Mouse (Mus musculus): ENCODE measurements around the gene Agpat3. TPM values are rescaled to one million over a fixed set of nuclear protein-coding genes. Genes with fewer than 3 reads are reported as not detected.

Gene Agpat3
- polyA plus RNA-seq, 1 experiment from 2014 or later, result 41.9 TPM

- Histone ChIP-seq H3K4me2 (replicated peaks; ENCODE audit: low read depth, low read length) (no peak overlapping the region), H3K4me3 (ENCODE audit: low read depth, low read length) (no peak overlapping the region), H3K27me3 (ENCODE audit: control insufficient read depth, insufficient read depth, low read length) (no peaks in the 10 kb centered on the region), H3K36me3 (ENCODE audit: control insufficient read depth, insufficient read depth, low read length) (no peaks in the 10 kb centered on the region), H3K9ac (replicated peaks; ENCODE audit: low read depth, low read length) (no peak overlapping the region), H3K27ac (ENCODE audit: low read length) (no peak overlapping the region), H3K4me1 (ENCODE audit: control insufficient read depth, insufficient read depth, low read length) (0 out of 2 replicates have a peak, but pooled peaks cover 3% of the 10 kb centered on the region), H3K9me3 (ENCODE audit: control insufficient read depth, low read depth, low read length) (no peaks in the 10 kb centered on the region)
- 48% methylated on average over 1 of the region's 1 CpGs for WGBS
- no peak for ATAC-seq (ENCODE audit: insufficient number of reproducible peaks, insufficient read depth, low FRiP score, low read depth)
These were observed 37.1 kb downstream of the Agpat3 start for GRCm38 (mm10) chr10:78315145-78315544.

- no peaks in the 10 kb centered on the region for H3K9me3 ChIP-seq (ENCODE audit: control insufficient read depth, low read depth, low read length)
- H3K4me3 ChIP-seq (ENCODE audit: low read depth, low read length), result no peak overlapping the region
- 75% methylated on average over 13 of the region's 13 CpGs for WGBS
- no peak overlapping the region for H3K9ac ChIP-seq (replicated peaks; ENCODE audit: low read depth, low read length)
- ATAC-seq (ENCODE audit: insufficient number of reproducible peaks, insufficient read depth, low FRiP score, low read depth), result 0 out of 2 replicates have a peak, but pooled peaks have one; percentile 50
- H3K4me2 ChIP-seq (replicated peaks; ENCODE audit: low read depth, low read length), result no peak overlapping the region
- no peak overlapping the region for H3K27ac ChIP-seq (ENCODE audit: low read length)
- no peaks in the 10 kb centered on the region for H3K27me3 ChIP-seq (ENCODE audit: control insufficient read depth, insufficient read depth, low read length)
- H3K36me3 ChIP-seq (ENCODE audit: control insufficient read depth, insufficient read depth, low read length), result no peaks in the 10 kb centered on the region
- H3K4me1 ChIP-seq (ENCODE audit: control insufficient read depth, insufficient read depth, low read length), result 0 out of 2 replicates have a peak, but pooled peaks cover 3% of the 10 kb centered on the region
These were observed 40.2 kb downstream of the Agpat3 start for GRCm38 (mm10) chr10:78311886-78312635.

DNA sequence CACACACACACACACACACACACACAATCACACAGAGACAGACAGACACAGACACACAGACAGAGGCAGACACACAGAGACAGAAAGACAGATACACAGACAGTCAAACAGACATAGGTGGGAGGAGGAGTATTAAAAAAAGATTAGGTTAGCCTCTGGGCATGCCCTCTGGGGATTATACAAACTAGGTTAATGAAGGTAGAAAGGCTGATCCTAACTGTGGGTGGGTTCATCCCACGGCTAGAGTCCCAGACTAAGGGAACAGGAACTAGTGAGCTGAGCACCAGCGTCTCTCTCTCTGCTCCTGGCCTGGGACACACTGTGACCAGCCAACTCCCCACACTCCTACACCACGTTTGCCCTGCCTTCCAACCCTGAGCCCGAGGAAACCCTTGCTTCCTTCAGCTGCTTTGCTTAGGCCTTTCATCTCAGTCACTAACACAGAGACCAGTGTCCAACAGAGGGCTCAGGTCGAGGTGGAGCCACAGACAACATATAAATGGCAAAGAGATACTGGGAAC lies 41.5 kb downstream of the Agpat3 start:
- H3K9me3 ChIP-seq (ENCODE audit: control insufficient read depth, low read depth, low read length), result no peaks in the 10 kb centered on the region
- H3K4me1 ChIP-seq (ENCODE audit: control insufficient read depth, insufficient read depth, low read length), result 0 out of 2 replicates have a peak, but pooled peaks cover 3% of the 10 kb centered on the region
- no peak overlapping the region for H3K27ac ChIP-seq (ENCODE audit: low read length)
- ATAC-seq (ENCODE audit: insufficient number of reproducible peaks, insufficient read depth, low FRiP score, low read depth), result no peak
- H3K9ac ChIP-seq (replicated peaks; ENCODE audit: low read depth, low read length), result no peak overlapping the region
- no peaks in the 10 kb centered on the region for H3K27me3 ChIP-seq (ENCODE audit: control insufficient read depth, insufficient read depth, low read length)
- H3K4me3 ChIP-seq (ENCODE audit: low read depth, low read length), result no peak overlapping the region
- 48% methylated on average over 5 of the region's 5 CpGs for WGBS
- no peak overlapping the region for H3K4me2 ChIP-seq (replicated peaks; ENCODE audit: low read depth, low read length)
- H3K36me3 ChIP-seq (ENCODE audit: control insufficient read depth, insufficient read depth, low read length), result no peaks in the 10 kb centered on the region

DNA sequence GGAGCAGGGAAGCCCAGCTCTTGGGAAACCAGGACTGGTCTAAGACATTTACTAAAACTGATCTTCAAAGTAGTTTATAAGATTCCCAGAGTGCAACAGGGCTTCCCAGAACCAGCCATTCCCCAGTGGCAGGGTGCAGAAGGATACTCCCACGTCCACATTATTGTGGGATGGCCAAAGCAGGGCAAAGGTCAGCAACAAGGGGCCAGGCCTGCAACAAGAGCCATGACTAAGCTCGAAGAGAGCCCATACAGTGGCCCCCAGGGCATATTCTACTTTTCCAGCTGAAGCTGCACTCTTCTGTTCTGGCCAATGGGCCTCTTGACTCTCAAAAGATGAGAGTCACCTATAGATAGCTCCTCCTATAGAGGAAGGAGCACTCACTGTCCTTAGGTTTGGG lies 43.7 kb downstream of the Agpat3 start:
- Histone ChIP-seq H3K27ac (ENCODE audit: low read length) (no peak overlapping the region), H3K36me3 (ENCODE audit: control insufficient read depth, insufficient read depth, low read length) (no peaks in the 10 kb centered on the region), H3K9me3 (ENCODE audit: control insufficient read depth, low read depth, low read length) (no peaks in the 10 kb centered on the region), H3K9ac (replicated peaks; ENCODE audit: low read depth, low read length) (no peak overlapping the region), H3K27me3 (ENCODE audit: control insufficient read depth, insufficient read depth, low read length) (no peaks in the 10 kb centered on the region), H3K4me2 (replicated peaks; ENCODE audit: low read depth, low read length) (no peak overlapping the region), H3K4me3 (ENCODE audit: low read depth, low read length) (no peak overlapping the region), H3K4me1 (ENCODE audit: control insufficient read depth, insufficient read depth, low read length) (0 out of 2 replicates have a peak, but pooled peaks cover 3% of the 10 kb centered on the region)
- WGBS, result 53% methylated on average over 2 of the region's 2 CpGs
- ATAC-seq (ENCODE audit: insufficient number of reproducible peaks, insufficient read depth, low FRiP score, low read depth), result no peak

DNA sequence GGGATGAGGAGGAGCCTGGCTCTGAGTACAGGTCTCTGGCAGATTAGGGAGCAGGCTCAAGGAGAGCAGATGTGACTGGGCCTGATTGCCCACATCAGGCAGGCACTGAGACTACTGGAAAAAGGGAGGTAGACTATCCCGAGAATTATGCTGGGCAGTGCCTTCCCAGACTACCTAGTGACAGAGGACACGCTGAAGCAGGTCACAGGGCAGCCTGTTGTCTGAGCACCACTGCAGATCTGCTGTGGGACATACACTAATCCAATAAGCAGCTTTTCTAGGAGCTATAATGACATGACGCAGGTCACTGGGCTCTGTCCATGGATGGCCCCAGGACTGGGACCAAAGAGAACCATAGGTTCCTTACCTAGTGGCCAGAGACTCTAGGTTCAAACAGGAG lies 44.9 kb downstream of the Agpat3 start:
- Histone ChIP-seq H3K27ac (ENCODE audit: low read length) (no peak overlapping the region), H3K36me3 (ENCODE audit: control insufficient read depth, insufficient read depth, low read length) (no peaks in the 10 kb centered on the region), H3K4me1 (ENCODE audit: control insufficient read depth, insufficient read depth, low read length) (0 out of 2 replicates have a peak, but pooled peaks cover 3% of the 10 kb centered on the region), H3K4me2 (replicated peaks; ENCODE audit: low read depth, low read length) (no peak overlapping the region), H3K9ac (replicated peaks; ENCODE audit: low read depth, low read length) (no peak overlapping the region), H3K9me3 (ENCODE audit: control insufficient read depth, low read depth, low read length) (no peaks in the 10 kb centered on the region), H3K4me3 (ENCODE audit: low read depth, low read length) (no peak overlapping the region), H3K27me3 (ENCODE audit: control insufficient read depth, insufficient read depth, low read length) (no peaks in the 10 kb centered on the region)
- 93% methylated on average over 3 of the region's 3 CpGs for WGBS
- ATAC-seq (ENCODE audit: insufficient number of reproducible peaks, insufficient read depth, low FRiP score, low read depth), result no peak

- no peak for ATAC-seq (ENCODE audit: insufficient number of reproducible peaks, insufficient read depth, low FRiP score, low read depth)
- H3K4me3 ChIP-seq (ENCODE audit: low read depth, low read length), result no peak overlapping the region
- no peaks in the 10 kb centered on the region for H3K27me3 ChIP-seq (ENCODE audit: control insufficient read depth, insufficient read depth, low read length)
- H3K4me2 ChIP-seq (replicated peaks; ENCODE audit: low read depth, low read length), result no peak overlapping the region
- no peaks in the 10 kb centered on the region for H3K9me3 ChIP-seq (ENCODE audit: control insufficient read depth, low read depth, low read length)
- no peaks in the 10 kb centered on the region for H3K4me1 ChIP-seq (ENCODE audit: control insufficient read depth, insufficient read depth, low read length)
- H3K27ac ChIP-seq (ENCODE audit: low read length), result no peak overlapping the region
- WGBS, result 65% methylated on average over 4 of the region's 4 CpGs
- no peaks in the 10 kb centered on the region for H3K36me3 ChIP-seq (ENCODE audit: control insufficient read depth, insufficient read depth, low read length)
- no peak overlapping the region for H3K9ac ChIP-seq (replicated peaks; ENCODE audit: low read depth, low read length)
These were observed 46.3 kb downstream of the Agpat3 start for GRCm38 (mm10) chr10:78306027-78306426.

- Histone ChIP-seq H3K36me3 (ENCODE audit: control insufficient read depth, insufficient read depth, low read length) (no peaks in the 10 kb centered on the region), H3K9ac (replicated peaks; ENCODE audit: low read depth, low read length) (no peak overlapping the region), H3K27ac (ENCODE audit: low read length) (no peak overlapping the region), H3K27me3 (ENCODE audit: control insufficient read depth, insufficient read depth, low read length) (no peaks in the 10 kb centered on the region), H3K4me2 (replicated peaks; ENCODE audit: low read depth, low read length) (no peak overlapping the region), H3K4me1 (ENCODE audit: control insufficient read depth, insufficient read depth, low read length) (no peaks in the 10 kb centered on the region), H3K4me3 (ENCODE audit: low read depth, low read length) (no peak overlapping the region), H3K9me3 (ENCODE audit: control insufficient read depth, low read depth, low read length) (no peaks in the 10 kb centered on the region)
- WGBS, result 67% methylated on average over 3 of the region's 3 CpGs
- ATAC-seq (ENCODE audit: insufficient number of reproducible peaks, insufficient read depth, low FRiP score, low read depth), result no peak
These were observed 47.3 kb downstream of the Agpat3 start for GRCm38 (mm10) chr10:78304996-78305395.

DNA sequence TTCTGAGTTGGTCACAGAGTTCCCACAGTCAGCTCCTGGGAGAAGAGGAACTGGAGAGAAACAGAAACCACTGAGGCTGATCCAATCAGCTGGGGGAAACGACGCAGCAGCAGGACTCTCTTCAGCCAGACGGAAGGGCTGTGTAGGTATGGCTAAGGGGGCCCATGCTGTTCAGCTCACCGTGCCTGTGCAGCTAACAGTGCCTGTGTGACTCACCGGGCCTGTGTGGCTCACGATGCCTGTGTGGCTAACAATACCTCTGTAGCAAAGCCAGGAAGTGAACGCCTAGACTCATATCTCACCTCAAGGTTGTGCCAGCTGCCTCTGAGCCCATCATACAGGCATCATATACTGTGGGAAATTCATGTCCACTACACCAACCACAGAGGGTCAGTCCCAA lies 48.6 kb downstream of the Agpat3 start:
- no peak for ATAC-seq (ENCODE audit: insufficient number of reproducible peaks, insufficient read depth, low FRiP score, low read depth)
- no peaks in the 10 kb centered on the region for H3K9me3 ChIP-seq (ENCODE audit: control insufficient read depth, low read depth, low read length)
- H3K9ac ChIP-seq (replicated peaks; ENCODE audit: low read depth, low read length), result no peak overlapping the region
- no peaks in the 10 kb centered on the region for H3K27me3 ChIP-seq (ENCODE audit: control insufficient read depth, insufficient read depth, low read length)
- no peaks in the 10 kb centered on the region for H3K4me1 ChIP-seq (ENCODE audit: control insufficient read depth, insufficient read depth, low read length)
- H3K27ac ChIP-seq (ENCODE audit: low read length), result no peak overlapping the region
- no peak overlapping the region for H3K4me2 ChIP-seq (replicated peaks; ENCODE audit: low read depth, low read length)
- WGBS, result 83% methylated on average over 7 of the region's 7 CpGs
- H3K4me3 ChIP-seq (ENCODE audit: low read depth, low read length), result no peak overlapping the region
- no peaks in the 10 kb centered on the region for H3K36me3 ChIP-seq (ENCODE audit: control insufficient read depth, insufficient read depth, low read length)

Data from stomach, embryonic 14.5 days (tissue).